Mouse (Mus musculus) G1E (cell line): Measurements from ENCODE around the gene Hook2. TPM values are rescaled to one million over a fixed set of nuclear protein-coding genes. Genes with fewer than 3 reads are reported as not detected.

ENCODE experiments used
- ATAC-seq: 2 replicates; pipeline ENCODE4 v1.8.0; 2016; ENCODE audit warnings: mild to moderate bottlenecking; ENCODE audit not compliant: insufficient number of reproducible peaks, poor library complexity, low FRiP score, severe bottlenecking; ENCODE audit errors: extremely low read depth
- DNase-seq: peaks from one replicate; pipeline ENCODE4 v3.0.0; 2012; ENCODE audit warnings: low spot score
- H3K27me3 ChIP-seq: 2 replicates; pipeline ENCODE4 v1.6.1; 2012; ENCODE audit warnings: mild to moderate bottlenecking, low read length, inconsistent platforms; ENCODE audit not compliant: insufficient read depth
- H3K36me3 ChIP-seq: replicated peaks from 2 replicates; pipeline ENCODE3; 2012; ENCODE audit warnings: mild to moderate bottlenecking, inconsistent platforms
- H3K4me1 ChIP-seq: 2 replicates; pipeline ENCODE4 v1.6.1; 2012; ENCODE audit warnings: low read depth, low read length, inconsistent platforms, mixed read lengths; ENCODE audit not compliant: insufficient read depth
- H3K4me3 ChIP-seq: 2 replicates; pipeline ENCODE4 v1.5.1; 2012; ENCODE audit warnings: low read depth, mild to moderate bottlenecking, inconsistent platforms, low read length, moderate library complexity, mixed read lengths
- H3K9me3 ChIP-seq: replicated peaks from 2 replicates; pipeline ENCODE4 v1.6.1; 2012; ENCODE audit warnings: inconsistent platforms
- CTCF ChIP-seq: IDR thresholded peaks from 2 replicates; pipeline ENCODE4 v1.5.1; 2012; ENCODE audit warnings: low read depth, low read length, inconsistent platforms, mixed read lengths
- GATA1 ChIP-seq: IDR thresholded peaks from 2 replicates; pipeline ENCODE4 v1.6.1; 2012; ENCODE audit warnings: borderline replicate concordance, low read length, inconsistent platforms, mixed read lengths
- GATA2 ChIP-seq: IDR thresholded peaks from 2 replicates; pipeline ENCODE4 v1.6.1; 2012; ENCODE audit warnings: low read depth, low read length, inconsistent platforms, borderline replicate concordance
- POLR2AphosphoS5 ChIP-seq: IDR thresholded peaks from 2 replicates; pipeline ENCODE4 v1.6.1; 2012; ENCODE audit warnings: low read depth, low read length, inconsistent platforms; ENCODE audit not compliant: insufficient replicate concordance
- TAL1 ChIP-seq: conservative IDR thresholded peaks from 2 replicates; pipeline ENCODE4 v1.6.1; 2012; ENCODE audit warnings: low read depth, low read length, inconsistent platforms, mixed read lengths
- polyA plus RNA-seq: library from polyadenylated mRNA; stranded (reverse); fragments of >175 nt; gene quantifications from 2 replicates; pipeline ENCODE4 v1.2.3, GENCODE M21; 2012
- total RNA-seq, 2 experiments: library from RNA; stranded (forward) in 1 of 2; stranded (reverse) in 1 of 2; fragments of 200-1000 nt in 1 of 2; fragments of >200 nt in 1 of 2; fragmentation: Nextera tagmentation in 1 of 2; gene quantifications; 2 replicates each; pipeline ENCODE4 v1.2.3; 2014 to 2017

The Hook2 gene
- total and polyA plus RNA-seq, 3 experiments = 3.4 to 12.2 (median 8.2) TPM

DNA sequence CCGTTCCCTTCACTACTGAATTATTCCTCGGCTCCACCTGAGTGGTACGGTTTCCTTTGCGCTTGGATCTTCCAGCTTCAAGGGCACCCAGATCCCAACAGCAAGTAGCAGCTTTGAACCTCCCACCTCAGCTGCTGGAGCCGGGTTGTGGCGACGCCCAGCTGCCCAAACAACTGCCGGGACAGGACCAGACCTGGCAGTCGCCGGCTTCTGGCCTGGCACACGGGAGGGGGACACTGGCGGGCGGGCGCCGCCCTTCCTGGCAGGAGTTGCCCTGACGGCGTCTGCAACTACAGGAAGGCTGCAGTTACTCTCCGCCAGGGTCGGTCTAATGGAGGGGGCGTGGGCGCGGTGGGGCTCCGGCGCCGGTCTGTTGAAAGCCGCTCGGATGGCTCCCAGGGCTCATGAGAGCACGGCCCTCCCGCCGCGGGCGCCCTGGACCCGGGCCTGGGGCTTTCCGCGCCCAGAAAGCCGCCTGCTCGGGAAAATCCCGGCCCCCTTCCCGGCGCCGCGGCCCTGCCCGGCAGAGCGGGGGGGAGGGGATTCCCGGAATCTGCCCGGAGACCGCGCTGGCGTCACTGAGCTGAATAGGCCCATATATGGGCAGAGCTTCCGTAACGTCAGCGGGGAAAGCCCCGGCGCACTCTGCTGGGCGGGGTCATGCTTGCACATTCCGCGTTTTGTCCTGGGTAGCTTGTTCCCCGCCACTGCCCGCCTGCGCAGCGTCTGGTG is 14.2 kb upstream of the Hook2 start:
- DNase-seq (peak; percentile 84), ATAC-seq (peak; percentile 64)
- H3K4me1 ChIP-seq = peaks cover 84% of the 10 kb centered on the region
- peak overlapping the region; percentile 87 for H3K4me3 ChIP-seq
- no peaks in the 10 kb centered on the region for H3K27me3 ChIP-seq
- H3K9me3 ChIP-seq = no peaks in the 10 kb centered on the region
- 0 out of 2 replicates have a peak, but pooled peaks have one; percentile 58 for TF ChIP-seq POLR2AphosphoS5
- no peak for TF ChIP-seq GATA2
- no peak for TF ChIP-seq TAL1
- no peak for TF ChIP-seq CTCF
- TF ChIP-seq GATA1 = no peak
- peaks cover 31% of the 10 kb centered on the region for H3K36me3 ChIP-seq

DNA sequence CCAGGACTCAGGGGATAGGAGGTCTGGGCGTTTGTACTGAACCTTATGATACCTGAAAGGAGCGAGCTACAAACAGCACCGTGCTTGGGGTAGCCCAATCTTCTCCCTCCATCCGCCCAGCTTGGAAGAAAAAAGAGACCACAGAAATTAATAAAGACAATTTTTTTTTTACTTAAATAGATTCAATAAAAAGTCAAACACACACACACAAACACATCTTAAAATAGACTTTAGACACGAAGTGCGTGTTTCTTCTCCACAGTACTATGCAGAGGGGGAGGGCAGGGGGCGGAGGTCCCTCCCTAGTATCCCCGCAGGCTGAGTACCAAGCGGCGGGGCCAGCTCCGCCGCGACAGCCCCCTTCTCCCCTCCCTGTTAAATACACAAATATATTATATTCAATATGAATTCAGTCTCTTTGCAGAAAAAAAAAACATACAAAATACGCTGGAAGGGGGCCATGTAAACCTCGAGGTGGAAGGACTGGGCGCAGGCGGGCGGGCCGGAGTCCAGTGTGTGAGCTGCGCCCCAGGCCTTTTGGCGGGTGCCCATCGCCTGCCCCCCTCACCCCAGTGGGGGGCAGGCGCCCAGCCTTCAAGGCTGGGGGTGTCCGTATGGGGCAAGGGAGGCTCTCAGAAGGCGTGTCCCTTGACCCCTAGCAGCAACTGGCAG is 13.5 kb upstream of the Hook2 start:
- TF ChIP-seq CTCF (no peak), POLR2AphosphoS5 (no peak), GATA2 (no peak)
- Histone ChIP-seq H3K9me3 (no peaks in the 10 kb centered on the region), H3K4me3 (peak overlapping the region; percentile 87), H3K27me3 (no peaks in the 10 kb centered on the region), H3K4me1 (peaks cover 84% of the 10 kb centered on the region), H3K36me3 (peaks cover 24% of the 10 kb centered on the region)
- ATAC-seq = no peak
- peak; percentile 14 for DNase-seq

DNA sequence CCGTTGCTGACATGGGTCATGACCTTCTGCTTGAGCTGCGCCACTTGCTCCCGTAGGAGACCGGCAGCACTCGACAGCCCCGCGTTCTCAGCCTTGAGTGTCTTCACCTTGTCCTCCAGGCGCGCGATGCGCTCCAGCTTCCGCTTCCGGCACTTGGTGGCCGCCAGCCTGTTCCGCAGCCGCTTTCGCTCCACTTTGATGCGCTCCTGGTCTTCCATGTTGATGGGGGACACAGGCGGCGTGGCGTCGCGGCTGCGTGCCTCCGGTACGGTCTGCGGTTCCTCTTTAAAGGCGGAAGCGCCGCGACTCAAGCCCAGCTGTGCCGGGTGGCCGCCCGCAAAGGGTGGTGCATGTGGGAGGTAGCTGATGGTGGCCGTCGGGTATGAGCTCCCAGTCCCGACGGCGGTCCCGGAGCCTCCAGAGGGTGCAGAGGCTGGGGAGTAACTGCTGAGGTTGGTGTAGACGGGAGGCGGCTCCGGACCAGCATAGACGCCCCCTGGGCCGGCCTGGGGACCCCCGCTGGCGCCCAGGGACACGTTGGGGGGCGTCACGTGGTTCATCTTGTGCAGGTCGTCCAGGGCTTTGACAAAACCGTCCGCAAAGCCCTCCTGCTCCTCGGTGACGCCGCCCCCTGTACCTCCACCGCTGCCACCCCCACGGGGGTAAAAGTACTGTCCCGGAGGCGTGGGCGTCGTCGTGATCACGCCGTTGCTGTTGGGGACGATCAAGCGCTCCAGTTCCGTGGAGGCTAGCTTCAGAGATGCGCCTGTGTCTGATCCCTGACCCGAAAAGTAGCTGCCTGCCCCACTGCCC is 12.8 kb upstream of the Hook2 start:
- Histone ChIP-seq H3K4me1 (peaks cover 85% of the 10 kb centered on the region), H3K9me3 (no peaks in the 10 kb centered on the region), H3K27me3 (no peaks in the 10 kb centered on the region), H3K36me3 (peaks cover 17% of the 10 kb centered on the region), H3K4me3 (peak overlapping the region; percentile 87)
- 0 out of 2 replicates have a peak, but pooled peaks have one; percentile 52 for TF ChIP-seq POLR2AphosphoS5
- no peak for TF ChIP-seq TAL1
- TF ChIP-seq GATA1 = no peak
- DNase-seq (peak; percentile 55), ATAC-seq (no peak)

DNA sequence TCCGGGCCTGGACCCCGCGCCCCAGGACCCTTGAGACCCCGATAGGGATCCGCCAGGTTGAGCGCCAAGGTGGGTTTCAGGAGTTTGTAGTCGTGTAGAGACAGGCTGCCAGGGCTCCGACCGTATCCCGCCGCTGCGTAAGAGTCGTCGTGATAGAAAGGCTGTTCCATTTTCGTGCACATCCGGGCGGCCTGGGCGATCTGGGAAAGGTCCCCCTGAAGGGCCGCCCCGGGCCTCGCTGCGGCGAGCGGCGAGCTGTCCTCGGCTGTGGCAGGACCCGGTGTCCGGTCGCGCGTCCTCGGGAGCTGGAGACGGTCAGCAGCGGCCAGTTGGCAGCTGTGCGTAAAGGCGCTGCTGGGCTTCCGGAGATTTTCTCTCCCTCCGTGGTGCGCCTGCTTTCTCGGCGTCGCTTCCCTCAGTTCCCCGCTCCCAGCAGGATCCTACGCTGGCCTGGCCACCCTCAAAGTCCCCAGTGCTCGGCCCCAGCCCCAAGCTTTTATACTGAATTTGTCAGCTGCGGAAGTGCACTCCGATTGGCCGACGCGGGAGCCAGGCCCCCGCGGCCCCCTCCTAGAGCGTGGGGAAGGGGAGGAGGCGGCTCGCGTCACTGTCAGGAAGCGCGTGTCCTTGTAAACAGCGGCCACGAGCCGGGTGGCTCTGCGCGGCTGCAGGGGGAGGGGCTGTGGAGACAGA is 12.0 kb upstream of the Hook2 start, which contains the start of gene Junb:
Gene Junb, minus strand, starts transcription at position 471 of the 693 bp plus-strand sequence.
- ATAC-seq (peak; percentile 47), DNase-seq (peak; percentile 96)
- no peaks in the 10 kb centered on the region for H3K9me3 ChIP-seq
- H3K27me3 ChIP-seq = no peaks in the 10 kb centered on the region
- peak within 1 kb of the TSS; percentile 87 for H3K4me3 ChIP-seq
- peaks cover 86% of the 10 kb centered on the region for H3K4me1 ChIP-seq
- peaks cover 10% of the 10 kb centered on the region for H3K36me3 ChIP-seq
- TF ChIP-seq GATA1 = no peak
- TF ChIP-seq TAL1 = no peak
- no peak for TF ChIP-seq GATA2
- no peak for TF ChIP-seq CTCF
- TF ChIP-seq POLR2AphosphoS5 = peak; percentile 97

DNA sequence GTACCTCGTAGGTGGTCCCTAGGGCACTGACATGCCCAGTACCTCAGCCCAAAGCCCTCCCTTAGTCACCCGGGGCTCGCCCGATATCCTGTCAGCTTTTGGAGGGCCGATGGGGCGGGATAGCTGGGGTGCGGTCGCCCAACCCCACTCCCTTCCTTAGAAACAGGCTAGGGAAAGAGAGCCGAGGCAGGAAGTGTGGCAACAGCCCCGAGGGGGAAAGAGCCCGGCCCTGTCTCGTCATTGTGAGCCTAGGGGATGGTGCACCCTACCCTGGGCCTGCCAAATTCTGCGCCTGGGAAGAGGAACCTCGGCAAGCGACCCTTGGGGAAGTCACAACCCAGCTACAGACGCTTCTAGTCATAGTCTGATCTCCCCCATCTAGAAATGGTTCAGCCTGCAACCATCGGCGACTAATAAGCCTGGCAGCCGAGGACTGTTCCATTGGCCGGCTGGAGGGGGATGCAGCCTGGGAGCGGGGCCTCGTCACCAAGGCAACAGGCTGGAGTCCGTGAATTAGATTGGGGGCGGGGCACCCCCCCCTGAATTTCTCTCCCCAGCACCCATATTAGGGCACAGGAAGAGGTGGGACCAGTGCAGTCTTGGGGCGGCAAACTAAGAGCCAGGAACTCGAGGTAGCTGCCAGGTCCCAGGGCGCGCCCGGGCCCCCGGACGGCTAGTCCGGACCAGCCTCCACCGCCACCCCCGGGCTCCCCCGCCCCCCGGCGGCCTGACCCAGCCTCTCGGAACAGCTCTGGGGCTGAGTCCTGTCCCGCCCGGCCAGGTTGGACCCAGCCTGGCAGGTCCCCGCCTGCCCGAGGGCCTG is 10.6 kb upstream of the Hook2 start:
- ATAC-seq = peak; percentile 40
- TF ChIP-seq GATA2 = no peak
- no peak for TF ChIP-seq POLR2AphosphoS5
- no peak for TF ChIP-seq TAL1
- TF ChIP-seq CTCF = no peak
- no peak for TF ChIP-seq GATA1
- peak; percentile 81 for DNase-seq

More for the DNA sequence above, 10.6 kb upstream of the Hook2 start:
- Histone ChIP-seq H3K9me3 (no peaks in the 10 kb centered on the region), H3K4me3 (peak overlapping the region; percentile 87), H3K27me3 (no peaks in the 10 kb centered on the region), H3K36me3 (peaks cover 4% of the 10 kb centered on the region), H3K4me1 (peaks cover 88% of the 10 kb centered on the region)
